Mouse (Mus musculus): ENCODE results near the gene Grin2d.

Grin2d gene

DNA sequence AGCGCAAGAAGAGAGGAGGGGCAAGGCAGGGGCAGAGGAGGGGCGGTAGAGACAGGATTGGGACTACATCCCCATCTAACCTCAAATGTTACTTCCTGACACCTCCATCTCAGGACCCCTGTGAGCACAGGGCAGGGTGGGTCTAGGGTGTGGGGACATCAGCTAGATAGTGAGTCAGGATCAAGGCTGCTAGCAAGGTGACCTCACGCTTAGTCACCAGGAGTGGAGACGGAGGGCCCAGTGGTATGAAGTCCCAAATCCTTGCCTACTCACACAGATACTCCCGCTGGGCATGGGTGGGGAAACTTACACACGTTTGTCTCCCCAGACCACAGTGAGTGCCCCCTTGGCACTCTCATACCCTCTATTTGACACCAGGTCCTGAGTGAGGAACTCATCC, 75.6 kb downstream of the Grin2d start:
- DNase-seq, result no peak

- DNase-seq, result peak; percentile 94 to 95
Measured at GRCm38 (mm10) chr7:45801348-45801747, 76.8 kb downstream of the Grin2d start.

- peak; percentile 67 to 68 for DNase-seq
Measured at GRCm38 (mm10) chr7:45800546-45801204, 77.5 kb downstream of the Grin2d start.

DNA sequence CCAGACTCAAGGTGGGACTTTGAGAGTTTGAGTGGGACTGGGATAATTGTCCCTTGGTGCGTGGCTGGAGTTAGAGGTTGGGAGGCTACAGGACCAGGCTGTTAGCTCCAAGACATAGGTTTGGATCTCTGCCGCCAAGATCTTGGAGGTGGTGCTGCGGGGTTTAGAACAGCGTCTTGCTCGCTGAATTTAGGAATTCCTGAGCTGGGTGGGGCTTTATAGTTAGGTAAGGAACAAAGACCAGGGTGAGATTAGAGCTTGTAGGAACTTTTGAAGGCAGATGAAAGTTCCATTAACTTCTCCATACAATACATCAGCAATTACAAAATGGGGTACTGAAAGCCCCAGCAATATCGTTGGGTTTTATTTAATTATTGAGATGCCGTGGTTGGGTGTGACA, 78.2 kb downstream of the Grin2d start:
- DNase-seq, result no peak

DNA sequence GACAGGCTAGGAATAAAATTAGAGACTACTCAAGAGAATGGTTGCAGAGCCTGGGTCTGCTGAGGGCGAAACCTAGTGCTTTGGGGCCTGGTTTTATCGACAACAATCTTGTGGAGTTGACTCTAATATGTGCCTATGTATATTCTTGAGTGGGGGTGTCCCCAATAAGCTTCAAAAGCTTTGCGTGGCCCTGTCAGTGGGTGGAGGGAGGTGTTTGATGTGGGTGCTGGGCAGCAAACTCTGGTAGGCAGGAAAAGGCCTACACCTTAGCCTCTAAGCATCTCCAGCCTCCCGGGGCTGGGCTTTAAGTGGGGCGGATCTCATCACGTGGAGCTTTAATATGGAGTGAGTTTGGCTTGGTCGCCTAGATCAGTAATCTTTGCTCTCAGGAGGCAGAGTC, 79.2 kb downstream of the Grin2d start:
- DNase-seq, result no peak

DNA sequence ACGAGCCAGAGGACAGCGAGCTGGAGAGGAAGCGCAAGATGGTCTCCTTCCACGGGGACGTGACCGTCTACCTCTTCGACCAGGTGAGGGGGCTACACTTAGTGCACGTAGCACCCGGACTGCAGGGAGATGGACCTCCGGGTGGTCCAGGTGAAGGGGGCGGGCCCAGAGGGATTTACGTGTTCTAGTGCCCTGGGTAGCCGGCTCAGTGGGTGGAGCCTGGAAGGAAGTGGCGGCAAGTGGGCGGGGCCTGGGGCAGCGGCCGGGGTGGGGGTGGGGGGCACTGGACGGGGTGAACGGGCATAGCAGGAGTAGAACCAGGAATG, 79.7 kb downstream of the Grin2d start:
- peak; percentile 53 to 55 for DNase-seq

- peak in 1 of 2 experiments; percentile 8 for DNase-seq
Measured at GRCm38 (mm10) chr7:45797661-45798510, 80.3 kb downstream of the Grin2d start.

DNA sequence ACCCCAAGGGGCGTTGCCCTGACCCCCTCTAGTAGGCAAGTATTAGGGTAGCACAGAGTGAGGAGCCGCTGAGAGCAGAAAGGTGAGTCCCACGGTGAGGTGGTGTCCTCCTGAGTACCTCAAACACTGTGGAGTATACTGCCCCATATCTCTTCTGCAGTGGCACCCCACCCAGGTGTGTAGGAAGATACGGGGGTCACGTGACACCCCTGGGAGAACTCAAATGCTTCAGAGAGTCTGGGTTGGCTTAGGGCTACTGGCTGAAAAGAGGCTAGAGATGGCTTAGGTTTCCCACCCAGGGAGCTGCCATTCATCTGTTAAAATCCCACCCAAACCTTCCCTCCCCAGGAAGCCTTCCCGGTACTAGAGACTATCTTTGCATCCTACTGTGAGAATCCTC, 81.2 kb downstream of the Grin2d start:
- DNase-seq, result no peak

DNA sequence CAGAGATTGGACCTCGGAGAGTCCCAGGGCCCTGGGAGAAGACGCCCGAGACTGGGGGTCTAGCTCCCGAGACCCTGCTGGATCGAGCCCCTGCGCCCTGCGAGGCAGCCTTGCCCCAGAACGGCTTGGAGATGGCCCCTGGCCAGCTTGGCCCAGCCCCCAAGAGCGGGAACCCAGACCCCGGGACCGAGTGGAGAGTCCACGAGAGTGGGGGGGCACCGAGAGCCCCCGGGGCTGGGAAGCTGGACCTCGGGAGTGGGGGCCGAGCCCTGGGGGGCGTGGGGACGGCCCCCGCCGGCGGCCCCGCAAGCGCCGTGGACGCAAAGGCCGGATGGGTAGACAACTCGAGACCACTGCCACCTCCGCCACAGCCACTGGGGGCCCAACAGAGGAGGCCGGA, 83.2 kb downstream of the Grin2d start:
- DNase-seq, result peak in 1 of 2 experiments; percentile 1

DNA sequence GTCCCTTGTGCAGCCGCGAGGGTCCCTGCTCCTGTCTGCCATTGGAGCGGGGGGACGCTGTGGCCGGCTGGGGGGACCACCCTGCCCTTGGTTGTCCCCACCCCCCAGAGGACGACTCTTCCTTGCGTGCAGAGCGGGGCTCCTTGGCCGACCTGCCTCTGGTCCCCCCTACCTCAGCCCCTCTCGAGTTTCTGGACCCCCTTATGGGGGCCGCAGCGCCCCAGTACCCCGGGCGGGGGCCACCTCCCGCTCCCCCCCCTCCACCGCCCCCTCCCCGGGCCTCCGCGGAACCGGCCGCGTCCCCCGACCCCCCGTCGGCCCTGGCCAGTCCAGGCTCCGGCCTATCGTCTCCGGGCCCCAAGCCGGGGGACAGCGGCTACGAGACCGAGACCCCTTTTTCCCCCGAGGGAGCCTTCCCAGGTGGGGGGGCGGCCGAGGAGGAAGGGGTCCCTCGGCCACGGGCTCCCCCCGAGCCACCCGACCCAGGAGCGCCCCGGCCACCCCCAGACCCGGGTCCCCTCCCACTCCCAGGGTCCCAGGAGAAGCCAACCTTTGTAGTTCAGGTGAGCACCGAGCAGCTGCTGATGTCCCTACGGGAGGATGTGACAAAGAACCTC, 84.1 kb downstream of the Grin2d start:
- no peak for DNase-seq

DNA sequence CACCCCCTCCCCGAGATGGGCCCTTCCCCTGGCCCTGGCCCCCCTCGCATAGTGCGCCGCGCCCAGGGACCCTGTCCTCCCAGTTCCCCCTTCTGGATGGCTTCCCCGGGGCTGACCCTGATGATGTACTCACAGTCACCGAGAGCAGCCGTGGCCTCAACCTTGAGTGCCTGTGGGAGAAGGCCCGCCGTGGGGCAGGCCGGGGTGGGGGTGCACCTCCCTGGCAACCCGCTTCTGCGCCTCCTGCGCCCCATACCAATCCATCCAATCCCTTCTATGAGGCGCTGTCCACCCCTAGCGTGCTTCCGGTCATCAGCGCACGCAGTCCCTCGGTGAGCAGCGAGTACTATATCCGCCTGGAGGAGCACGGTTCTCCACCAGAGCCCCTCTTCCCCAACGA, 84.9 kb downstream of the Grin2d start:
- no peak for DNase-seq

DNA sequence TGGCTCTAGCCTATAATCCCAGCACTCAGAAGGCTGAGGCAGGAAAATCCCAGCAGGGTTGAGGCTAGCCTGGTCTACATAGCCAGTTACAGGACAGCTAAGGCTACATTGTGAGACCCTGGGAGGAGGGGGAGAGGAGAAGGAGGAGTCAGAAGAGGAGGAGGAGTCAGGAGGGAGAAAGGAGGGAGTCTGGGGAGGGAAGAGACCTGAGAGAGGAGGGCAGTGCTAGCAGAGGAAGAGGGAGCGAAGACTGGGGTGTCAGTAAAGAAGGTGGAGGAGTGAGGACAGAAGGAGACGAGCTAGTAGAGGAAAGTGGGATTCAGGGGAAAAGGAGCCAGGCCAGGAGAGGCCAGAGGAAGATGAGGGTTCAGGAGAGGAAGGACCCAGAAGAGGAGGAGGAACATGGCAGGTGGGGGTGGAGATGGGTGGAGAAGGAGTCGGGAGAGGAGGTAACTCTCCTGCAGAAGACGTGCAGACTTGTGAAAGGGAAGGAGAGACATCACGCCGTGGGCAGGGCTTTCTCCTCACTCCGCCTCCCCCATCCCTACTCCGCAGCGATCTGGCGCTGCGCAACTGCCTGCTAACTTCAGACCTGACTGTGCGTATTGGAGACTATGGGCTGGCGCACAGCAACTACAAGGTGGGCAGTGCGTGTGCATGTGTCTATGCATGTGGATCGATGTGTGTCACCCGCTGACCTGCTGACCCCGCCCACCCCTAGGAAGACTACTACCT, 86.3 kb downstream of the Grin2d start:
- no peak for DNase-seq

- DNase-seq, result no peak
Measured at GRCm38 (mm10) chr7:45790721-45791120, 87.5 kb downstream of the Grin2d start.

- DNase-seq, result no peak
Measured at GRCm38 (mm10) chr7:45787642-45788041, 90.5 kb downstream of the Grin2d start.

DNA sequence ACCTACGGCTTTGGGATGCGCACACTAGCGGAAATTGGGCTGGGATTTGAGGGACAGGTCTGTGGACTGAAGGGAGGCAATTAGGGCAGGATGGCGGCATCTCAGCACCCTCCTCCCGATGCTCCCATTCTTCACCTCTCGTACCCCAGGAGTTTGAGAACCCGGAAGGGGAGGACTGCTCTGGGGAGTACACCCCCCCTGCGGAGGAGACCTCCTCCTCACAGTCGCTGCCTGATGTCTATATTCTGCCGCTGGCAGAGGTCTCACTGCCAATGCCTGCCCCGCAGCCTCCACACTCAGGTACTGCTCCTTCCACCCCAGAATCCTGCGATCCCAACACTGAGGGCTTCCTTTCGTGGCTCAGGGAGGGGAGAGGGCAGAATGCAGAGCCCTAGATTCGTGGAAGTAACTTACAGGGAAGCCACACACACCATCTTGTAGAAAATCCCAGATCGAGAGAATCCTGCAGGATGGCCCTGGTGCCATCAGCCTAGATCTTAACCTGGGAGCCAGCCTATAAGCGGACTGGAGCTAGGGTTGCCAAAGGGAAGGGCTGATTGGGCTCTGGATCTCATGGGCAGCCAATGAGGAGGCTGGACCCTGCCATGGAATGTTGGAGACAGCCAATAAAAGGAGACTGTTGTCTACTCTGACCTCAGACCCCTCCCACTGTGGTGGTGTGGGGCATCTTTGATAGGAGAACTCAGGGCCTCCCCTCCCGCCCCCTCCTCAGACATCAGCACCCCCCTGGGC, 91.3 kb downstream of the Grin2d start:
- DNase-seq, result no peak

- DNase-seq, result peak in 1 of 2 experiments; percentile 13
Measured at GRCm38 (mm10) chr7:45786136-45786578, 92.0 kb downstream of the Grin2d start.

DNA sequence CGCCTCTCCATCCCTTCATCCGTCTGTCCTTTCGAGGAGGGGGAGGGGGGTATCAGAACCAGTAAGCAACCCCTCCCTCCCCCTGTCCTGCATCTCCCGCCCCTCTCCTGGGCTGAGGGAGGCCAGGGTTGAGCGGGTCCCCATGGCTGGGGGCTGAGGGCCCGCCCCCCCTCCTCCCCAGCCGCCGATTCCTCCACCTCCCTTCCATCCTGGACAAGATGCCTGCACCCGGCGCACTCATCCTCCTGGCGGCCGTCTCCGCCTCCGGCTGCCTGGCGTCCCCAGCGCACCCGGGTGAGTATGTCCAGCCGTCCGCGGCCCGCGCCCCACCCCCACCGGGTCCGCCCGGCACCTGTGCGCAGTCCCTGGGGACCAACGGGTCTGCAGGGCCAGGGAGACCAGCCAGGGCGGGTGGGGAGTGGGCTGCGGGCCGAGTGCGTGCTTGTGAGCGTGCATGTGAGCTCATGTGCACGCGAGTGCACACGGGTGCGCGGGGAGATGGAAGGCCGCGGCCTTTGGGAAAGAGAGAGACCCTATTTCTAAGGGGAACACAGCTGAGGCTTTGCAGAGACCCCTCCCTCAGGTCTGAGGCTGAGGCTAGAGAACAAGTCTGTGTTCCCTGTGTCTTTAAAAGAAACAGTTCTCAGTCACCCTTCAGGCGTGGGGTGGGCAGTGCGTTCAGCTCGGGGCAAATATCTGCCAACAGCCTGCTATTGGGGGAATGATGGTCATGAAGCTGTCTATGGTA, 92.6 kb downstream of the Grin2d start:
- DNase-seq, result no peak

GRCm38 (mm10) chr7:45784524-45785372, 93.4 kb downstream of the Grin2d start, which contains the start of gene Sult2b1:
Gene Sult2b1, minus strand, starts transcription at chr7:45784669.
- DNase-seq, result no peak

DNA sequence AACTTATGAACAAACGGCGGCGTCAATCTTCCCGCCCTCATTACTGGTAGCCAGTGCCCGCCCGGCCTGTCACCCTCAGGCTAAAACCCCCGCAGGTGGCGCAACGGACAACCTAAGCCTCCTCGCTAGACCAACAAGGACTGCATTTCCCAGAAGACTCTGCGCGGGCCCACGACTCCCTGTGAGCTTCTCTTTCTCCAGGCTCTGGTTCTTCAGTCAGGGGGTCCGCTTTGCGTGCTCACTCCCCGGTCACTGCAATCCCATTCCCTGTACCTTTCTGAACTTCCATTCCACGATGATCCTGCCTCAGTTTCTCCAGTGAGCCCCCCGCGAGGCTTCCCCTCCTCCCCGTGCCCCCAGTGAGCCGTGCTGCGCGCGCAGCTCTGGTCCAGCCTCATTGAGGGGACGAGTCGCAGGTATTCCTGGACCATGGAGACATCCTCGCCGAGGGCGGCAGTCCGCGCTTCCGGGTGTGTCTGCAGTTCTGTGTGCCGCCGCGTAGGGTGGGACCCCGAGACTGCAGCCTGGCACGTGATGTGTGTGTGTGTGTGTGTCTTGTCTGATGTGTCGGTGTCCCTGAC, 94.6 kb downstream of the Grin2d start, which contains the start of gene Lmtk3:
TSS of gene Lmtk3 (plus strand) at position 228 of the 581 bp plus-strand sequence.
- DNase-seq, result peak; percentile 74 to 75

DNA sequence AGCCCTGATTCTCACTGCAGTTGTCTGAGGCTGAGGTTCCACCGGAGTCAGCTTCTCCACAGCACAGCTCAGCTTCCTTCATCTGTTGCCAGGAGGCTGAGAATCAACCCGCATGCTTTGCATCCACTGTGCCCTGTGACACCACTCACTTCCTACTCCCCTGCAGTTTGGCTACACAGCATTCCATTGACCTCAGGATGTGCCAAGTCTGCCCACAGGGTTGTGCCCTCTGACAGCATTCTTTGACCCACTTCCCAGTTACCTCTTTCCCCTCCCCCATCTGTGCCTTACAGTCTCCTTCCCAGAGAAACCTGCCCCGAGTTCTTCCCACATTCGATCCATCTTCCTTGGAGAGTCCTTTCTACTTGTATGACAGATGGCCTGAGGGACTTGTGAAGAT, 95.9 kb downstream of the Grin2d start:
- DNase-seq, result no peak
